Mouse (Mus musculus): ENCODE results near the gene Atxn1l. TPM values are rescaled to one million over a fixed set of nuclear protein-coding genes. Genes with fewer than 3 reads are reported as not detected.

Gene Atxn1l
- polyA plus RNA-seq, 1 experiment from 2014 or later = 2.4 TPM

- H3K27ac ChIP-seq (ENCODE audit: low read depth, low read length) = no peak overlapping the region
- 87% methylated on average over 5 of the region's 5 CpGs for WGBS
- H3K9ac ChIP-seq (ENCODE audit: low read depth, low read length) = no peak overlapping the region
- peaks cover 54% of the 10 kb centered on the region for H3K36me3 ChIP-seq (ENCODE audit: control insufficient read depth, insufficient read depth)
- H3K4me2 ChIP-seq (replicated peaks; ENCODE audit: low read depth) = no peak overlapping the region
- H3K9me3 ChIP-seq (ENCODE audit: control insufficient read depth) = no peaks in the 10 kb centered on the region
- no peaks in the 10 kb centered on the region for H3K27me3 ChIP-seq (replicated peaks; ENCODE audit: control insufficient read depth, insufficient read depth, low read length)
- no peak overlapping the region for H3K4me3 ChIP-seq (ENCODE audit: low read depth, low read length)
- H3K4me1 ChIP-seq (replicated peaks; ENCODE audit: control insufficient read depth, insufficient read depth, low read length) = no peaks in the 10 kb centered on the region
- ATAC-seq = no peak
- TF ChIP-seq CTCF (IDR thresholded peaks at IDR 0.05; ENCODE audit: low read depth) = no peak
Observed at GRCm38 (mm10) chr8:109682120-109682519, 55.4 kb downstream of the Atxn1l start.

- Histone ChIP-seq H3K27ac (ENCODE audit: low read depth, low read length) (no peak overlapping the region), H3K4me3 (ENCODE audit: low read depth, low read length) (no peak overlapping the region), H3K36me3 (ENCODE audit: control insufficient read depth, insufficient read depth) (peaks cover 60% of the 10 kb centered on the region), H3K4me2 (replicated peaks; ENCODE audit: low read depth) (no peak overlapping the region), H3K27me3 (replicated peaks; ENCODE audit: control insufficient read depth, insufficient read depth, low read length) (no peaks in the 10 kb centered on the region), H3K9ac (ENCODE audit: low read depth, low read length) (no peak overlapping the region), H3K9me3 (ENCODE audit: control insufficient read depth) (no peaks in the 10 kb centered on the region), H3K4me1 (replicated peaks; ENCODE audit: control insufficient read depth, insufficient read depth, low read length) (no peaks in the 10 kb centered on the region)
- TF ChIP-seq CTCF (IDR thresholded peaks at IDR 0.05; ENCODE audit: low read depth) = no peak
- 57% methylated on average over 3 of the region's 3 CpGs for WGBS
- no peak for ATAC-seq
Observed at GRCm38 (mm10) chr8:109681535-109681934, 56.0 kb downstream of the Atxn1l start.

Other genes with a start within 250 kb of the Atxn1l start
- gene Pmfbp1, start 243.7 kb downstream of the Atxn1l start, polyA plus RNA-seq (2015; fragmentation: Nextera tagmentation; extraction: Ambion mirVana) = not detected in 2 replicates
- 7.8 and 8.9 TPM in 2 replicates for gene Dhx38, start 171.9 kb downstream of the Atxn1l start, polyA plus RNA-seq (2015; fragmentation: Nextera tagmentation; extraction: Ambion mirVana)
- 13.9 and 17.0 TPM in 2 replicates for gene Txnl4b, start 171.8 kb downstream of the Atxn1l start, polyA plus RNA-seq (2015; fragmentation: Nextera tagmentation; extraction: Ambion mirVana)
- 0.47 and 0.50 TPM in 2 replicates for gene Hp, start 158.6 kb downstream of the Atxn1l start, polyA plus RNA-seq (2015; fragmentation: Nextera tagmentation; extraction: Ambion mirVana)
- gene Dhodh, start 129.1 kb downstream of the Atxn1l start, polyA plus RNA-seq (2015; fragmentation: Nextera tagmentation; extraction: Ambion mirVana) = 12.5 and 13.5 TPM in 2 replicates
- gene Pkd1l3, start 123.2 kb downstream of the Atxn1l start, polyA plus RNA-seq (2015; fragmentation: Nextera tagmentation; extraction: Ambion mirVana) = not detected in 2 replicates
- gene Ist1, start 44.5 kb downstream of the Atxn1l start, polyA plus RNA-seq (2015; fragmentation: Nextera tagmentation; extraction: Ambion mirVana) = 86.9 and 88.1 TPM in 2 replicates
- 6.4 and 6.6 TPM in 2 replicates for gene Zfp821, start 32.2 kb downstream of the Atxn1l start, polyA plus RNA-seq (2015; fragmentation: Nextera tagmentation; extraction: Ambion mirVana)
- gene Ap1g1, start 40.8 kb upstream of the Atxn1l start, polyA plus RNA-seq (2015; fragmentation: Nextera tagmentation; extraction: Ambion mirVana) = 27.1 and 28.2 TPM in 2 replicates
- 3.1 and 4.1 TPM in 2 replicates for gene Phlpp2, start 130.8 kb upstream of the Atxn1l start, polyA plus RNA-seq (2015; fragmentation: Nextera tagmentation; extraction: Ambion mirVana)
- 24.9 and 25.0 TPM in 2 replicates for gene Marveld3, start 224.5 kb upstream of the Atxn1l start, polyA plus RNA-seq (2015; fragmentation: Nextera tagmentation; extraction: Ambion mirVana)

All from intestine, postnatal 0 days (tissue).